Mouse (Mus musculus): ENCODE results near the gene 1700020L24Rik.
A peak's percentile ranks its signal among the peaks of the same experiment; 100 is the strongest.

The 1700020L24Rik gene

DNA sequence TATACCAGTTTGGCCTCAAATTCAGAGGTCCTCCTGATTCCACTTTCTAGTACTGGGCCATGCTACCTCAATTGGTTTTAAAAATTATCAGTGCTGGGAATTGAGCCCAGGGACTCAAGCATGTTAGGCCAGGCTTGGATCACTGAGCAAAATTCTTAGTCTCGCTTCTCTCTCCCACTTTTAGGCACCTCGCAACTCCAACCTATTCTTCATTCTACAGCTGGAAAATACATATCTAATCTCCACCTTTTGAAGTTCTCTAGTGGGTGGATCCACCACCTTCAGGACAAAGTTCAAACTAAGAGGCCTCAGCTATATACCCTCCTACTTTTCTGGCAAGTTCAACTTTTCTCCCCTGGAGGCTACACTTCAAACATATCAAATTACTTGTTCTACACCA lies 34.3 kb downstream of the 1700020L24Rik start:
- no peak for DNase-seq (ENCODE audit: low read depth in 2 of 2, low spot score in 2 of 2)

DNA sequence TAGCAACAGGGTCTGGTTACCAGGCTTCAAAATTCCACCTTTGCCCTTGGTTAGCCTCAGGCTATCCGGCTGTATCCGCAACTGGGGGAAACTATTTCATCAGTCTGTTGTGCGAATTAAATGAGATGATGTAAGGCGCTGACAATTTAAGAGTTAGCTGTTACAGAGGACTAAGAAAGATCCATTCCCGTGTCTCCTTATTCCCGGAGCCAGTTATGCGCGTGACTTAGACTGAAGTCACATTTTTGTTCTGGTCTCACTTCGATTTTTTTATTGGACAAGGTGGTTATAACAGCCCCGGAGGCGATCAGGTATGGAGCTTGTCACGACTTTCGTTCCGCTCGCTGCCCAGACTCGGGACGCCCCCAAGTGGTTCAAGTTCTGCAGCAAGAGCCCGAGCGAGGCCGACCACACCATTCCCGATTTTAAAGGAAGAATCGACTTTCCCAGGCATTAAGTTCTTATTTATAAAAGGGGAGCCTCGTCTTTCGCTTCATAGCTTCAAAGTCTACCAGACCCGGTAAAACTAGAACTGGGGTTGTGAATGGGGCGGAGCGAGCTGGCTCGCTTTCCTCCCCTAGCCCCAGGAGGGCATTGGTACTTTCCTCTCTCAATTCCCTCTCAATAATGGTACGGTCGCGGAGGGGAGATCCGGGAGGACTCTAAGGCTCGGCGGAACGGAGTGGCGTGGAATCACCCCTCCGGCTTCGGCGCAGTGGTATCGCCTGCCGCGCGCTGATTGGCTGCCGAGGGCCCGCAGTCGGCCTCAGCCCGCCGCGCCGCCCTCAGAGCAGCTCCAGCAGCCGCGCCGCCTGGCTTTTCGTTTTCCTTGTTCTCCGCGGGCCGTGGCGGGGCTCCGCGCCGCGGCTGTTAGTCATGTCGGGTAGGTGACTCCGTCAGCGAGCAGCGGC lies 35.1 kb downstream of the 1700020L24Rik start, which contains the start of gene Taf15:
Gene Taf15 (plus strand): TSS at position 763 of the 911 bp plus-strand sequence.
- DNase-seq (ENCODE audit: low read depth in 2 of 2, low spot score in 2 of 2) = peak; percentile 97 to 98

DNA sequence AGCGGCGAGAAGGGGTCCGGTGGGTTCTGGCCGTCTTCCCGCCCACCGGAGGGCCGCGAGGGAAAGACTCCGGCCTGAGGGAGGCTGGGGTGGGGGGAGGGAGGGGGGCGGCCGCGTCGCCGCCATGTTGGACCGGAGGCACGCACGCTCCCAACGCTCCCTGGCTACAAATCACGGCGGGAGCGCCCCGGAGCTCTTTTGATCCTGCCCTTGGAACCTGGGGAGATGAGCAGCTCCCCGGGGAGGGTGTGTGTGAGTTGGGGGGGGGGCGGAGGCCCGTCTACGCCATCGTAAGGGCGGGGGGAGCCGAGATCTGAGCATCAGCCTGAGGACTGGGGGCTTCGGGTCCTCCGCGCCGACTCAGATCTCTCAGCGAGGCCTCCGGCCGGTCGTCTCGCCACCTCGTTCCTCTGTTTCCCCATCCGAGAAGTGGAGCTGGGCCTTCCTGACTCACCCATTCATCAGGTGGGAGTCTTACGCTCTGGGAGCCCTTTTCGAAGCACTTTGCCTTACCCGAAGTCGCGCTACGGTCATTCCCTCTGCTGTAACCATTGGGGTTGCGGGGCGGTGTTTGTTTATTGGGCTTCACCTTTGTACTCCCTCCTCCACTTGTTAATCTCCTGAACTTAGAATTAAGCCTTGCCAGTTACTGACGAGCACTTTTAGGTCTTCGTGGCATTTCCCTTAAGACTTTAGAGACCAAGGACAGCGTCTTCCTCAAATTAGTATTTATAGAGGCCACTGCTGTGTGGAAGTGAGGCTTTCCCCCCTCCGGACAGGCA lies 35.9 kb downstream of the 1700020L24Rik start:
- DNase-seq (ENCODE audit: low read depth in 2 of 2, low spot score in 2 of 2) = peak in 1 of 2 experiments; percentile 12

All from CD8-positive naive resting alpha-beta T cell, adult 2 months (primary cell).